Mouse (Mus musculus): ENCODE data around the gene Mrpl46. TPM values are rescaled to one million over a fixed set of nuclear protein-coding genes. Genes with fewer than 3 reads are reported as not detected.

Gene Mrpl46
- polyA plus RNA-seq (2014; fragmentation: Nextera tagmentation; extraction: Ambion mirVana), result 55.9 and 60.6 TPM in 2 replicates

DNA sequence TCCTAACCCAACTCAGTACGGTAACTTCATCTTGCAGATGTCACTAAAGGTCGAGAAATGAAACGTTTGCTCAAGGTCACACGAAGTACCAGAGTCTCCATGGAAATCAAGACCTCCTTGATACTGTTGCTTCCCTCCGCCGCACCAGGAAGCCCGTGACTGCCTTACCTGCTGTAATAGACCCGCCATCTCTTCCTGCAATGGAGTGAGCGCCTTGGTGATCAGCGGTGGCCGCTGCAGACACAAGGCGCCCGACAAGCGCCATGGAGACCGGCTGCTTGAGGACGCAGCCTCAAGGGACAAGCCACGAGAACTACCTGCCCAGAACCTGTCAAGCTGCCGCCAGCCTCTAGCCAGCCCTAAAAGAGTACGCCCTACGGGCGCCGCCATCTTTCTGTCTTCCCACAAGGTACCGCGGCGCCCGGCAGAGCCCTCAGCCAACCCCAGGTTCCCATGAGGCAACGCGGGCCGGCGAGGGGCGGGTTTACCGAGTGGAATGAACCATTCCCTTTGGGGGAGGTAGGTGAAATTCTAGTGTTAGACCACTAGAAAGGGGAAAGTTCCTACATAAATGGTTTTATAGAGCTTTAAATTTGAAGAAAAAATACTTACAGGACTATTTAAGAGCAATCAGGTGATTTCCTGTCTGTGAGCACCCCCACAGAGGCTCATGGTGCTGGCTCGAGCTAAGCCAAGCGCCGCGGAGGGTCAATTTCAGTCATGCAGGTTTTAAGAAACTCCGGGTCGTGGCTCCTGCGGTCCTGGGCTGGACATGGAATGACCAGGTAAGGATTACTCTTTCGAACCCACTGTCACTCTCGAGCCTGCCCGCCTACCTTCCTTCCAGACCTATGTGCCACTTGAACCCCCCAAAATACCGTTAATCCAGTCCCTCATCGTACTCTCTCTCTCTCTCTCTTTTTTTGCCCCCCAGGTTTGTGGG, at the start of gene Mrpl46, which contains the start of gene Mrps11:
Gene Mrpl46 (minus strand): TSS at position 893 of the 943 bp plus-strand sequence.
Gene Mrps11 (plus strand): TSS at position 481 of the 943 bp plus-strand sequence.
- under 1% methylated on average over 44 of the region's 44 CpGs for WGBS
- Histone ChIP-seq H3K4me1 (ENCODE audit: control insufficient read depth, insufficient read depth, low read length) (peaks cover 10% of the 10 kb centered on the region), H3K36me3 (ENCODE audit: control insufficient read depth, insufficient read depth, low read length) (peaks cover 37% of the 10 kb centered on the region), H3K9me3 (ENCODE audit: control insufficient read depth, low read length) (no peaks in the 10 kb centered on the region), H3K9ac (replicated peaks; ENCODE audit: low read length) (peak within 1 kb of the TSS; percentile 70), H3K27me3 (ENCODE audit: control insufficient read depth, insufficient read depth, low read length) (no peaks in the 10 kb centered on the region), H3K4me3 (replicated peaks; ENCODE audit: low read depth, low read length) (peak within 1 kb of the TSS; percentile 83), H3K4me2 (ENCODE audit: low read length) (peak within 1 kb of the TSS; percentile 71), H3K27ac (replicated peaks; ENCODE audit: low read depth, low read length) (peak within 1 kb of the TSS; percentile 60)
- DNase-seq (peak; percentile 96), ATAC-seq (ENCODE audit: low FRiP score, low TSS enrichment) (peak; percentile 97)

DNA sequence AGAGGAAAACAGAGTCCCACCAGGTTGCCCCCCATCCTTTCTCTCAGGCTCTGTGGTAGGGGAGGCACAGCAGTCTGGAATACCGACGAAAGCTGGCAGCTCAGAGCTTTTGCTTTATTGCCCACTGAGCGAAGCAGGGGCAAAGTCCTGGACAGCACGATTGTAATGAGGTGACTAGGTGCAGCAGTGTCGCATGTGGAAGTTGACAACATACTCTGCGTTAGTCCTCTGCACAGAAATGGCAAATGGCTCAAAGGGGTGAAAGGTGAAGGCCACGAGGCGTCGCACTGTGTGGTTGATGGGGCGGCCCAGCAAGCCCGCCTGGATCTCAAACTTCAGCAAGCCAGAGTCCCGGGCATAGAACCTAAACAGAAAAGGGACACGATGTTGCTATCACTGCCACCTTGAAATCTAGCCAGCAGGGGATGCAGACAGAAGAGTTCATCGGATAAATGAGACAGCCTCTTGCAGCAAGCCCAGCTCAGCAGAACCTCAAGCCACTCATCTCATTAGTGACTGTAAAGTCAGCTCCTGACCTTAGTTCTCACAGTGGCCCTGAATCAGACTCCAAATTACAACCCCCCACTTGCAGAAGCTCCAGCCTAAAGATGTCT, 44.5 kb upstream of the Mrpl46 start:
- H3K4me3 ChIP-seq (replicated peaks; ENCODE audit: low read depth, low read length), result no peak overlapping the region
- H3K9ac ChIP-seq (replicated peaks; ENCODE audit: low read length), result no peak overlapping the region
- DNase-seq (no peak), ATAC-seq (ENCODE audit: low FRiP score, low TSS enrichment) (no peak)
- 89% methylated on average over 14 of the region's 14 CpGs for WGBS
- H3K27ac ChIP-seq (replicated peaks; ENCODE audit: low read depth, low read length), result peak overlapping the region; percentile 68
- no peaks in the 10 kb centered on the region for H3K9me3 ChIP-seq (ENCODE audit: control insufficient read depth, low read length)
- peaks cover 36% of the 10 kb centered on the region for H3K36me3 ChIP-seq (ENCODE audit: control insufficient read depth, insufficient read depth, low read length)
- H3K4me2 ChIP-seq (ENCODE audit: low read length), result no peak overlapping the region
- H3K4me1 ChIP-seq (ENCODE audit: control insufficient read depth, insufficient read depth, low read length), result peaks cover 5% of the 10 kb centered on the region; the same call in 1 of the 2 replicates
- H3K27me3 ChIP-seq (ENCODE audit: control insufficient read depth, insufficient read depth, low read length), result no peaks in the 10 kb centered on the region

DNA sequence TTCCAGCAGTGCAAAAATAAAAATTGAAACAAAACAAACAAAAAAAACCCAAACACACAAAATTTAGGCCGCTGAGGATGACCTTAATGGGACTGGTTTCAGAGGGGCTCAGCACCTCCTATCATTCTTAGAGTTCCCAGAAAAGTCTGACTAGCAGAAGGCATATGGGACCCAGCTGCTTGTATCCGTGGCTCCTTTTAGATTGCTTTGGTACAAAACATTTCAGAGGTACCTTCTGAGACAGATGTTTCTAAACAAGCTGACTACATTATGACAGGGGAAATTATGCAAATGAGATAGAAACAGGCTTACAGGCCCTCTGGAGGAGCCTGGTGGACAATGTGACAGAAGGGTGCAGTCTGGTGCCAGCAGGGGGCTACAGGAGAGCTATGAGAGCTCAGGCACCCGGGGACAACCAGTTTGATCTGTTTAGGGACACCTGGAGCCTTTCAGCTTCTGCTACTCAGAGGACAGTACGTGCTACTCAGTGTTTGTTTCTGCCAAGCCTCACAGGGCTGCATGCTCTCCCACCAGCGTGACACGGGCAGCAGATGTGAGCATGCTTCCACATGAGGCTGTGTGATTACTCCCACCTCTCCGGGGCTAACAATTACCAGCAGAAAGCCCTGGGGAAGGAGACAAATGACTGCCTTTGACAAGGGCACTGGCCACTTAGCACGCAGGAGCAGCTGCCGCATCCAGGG, 43.5 kb upstream of the Mrpl46 start:
- DNase-seq, result peak; percentile 60
- H3K4me2 ChIP-seq (ENCODE audit: low read length), result no peak overlapping the region
- H3K9me3 ChIP-seq (ENCODE audit: control insufficient read depth, low read length), result no peaks in the 10 kb centered on the region
- H3K36me3 ChIP-seq (ENCODE audit: control insufficient read depth, insufficient read depth, low read length), result peaks cover 38% of the 10 kb centered on the region
- H3K27ac ChIP-seq (replicated peaks; ENCODE audit: low read depth, low read length), result peak overlapping the region; percentile 68
- no peak overlapping the region for H3K4me3 ChIP-seq (replicated peaks; ENCODE audit: low read depth, low read length)
- 43% methylated on average over 9 of the region's 9 CpGs for WGBS
- H3K9ac ChIP-seq (replicated peaks; ENCODE audit: low read length), result peak overlapping the region; percentile 14; the same call in 1 of the 2 replicates
- ATAC-seq (ENCODE audit: low FRiP score, low TSS enrichment), result peak; percentile 84
- H3K27me3 ChIP-seq (ENCODE audit: control insufficient read depth, insufficient read depth, low read length), result no peaks in the 10 kb centered on the region
- H3K4me1 ChIP-seq (ENCODE audit: control insufficient read depth, insufficient read depth, low read length), result peaks cover 5% of the 10 kb centered on the region; the same call in 1 of the 2 replicates

DNA sequence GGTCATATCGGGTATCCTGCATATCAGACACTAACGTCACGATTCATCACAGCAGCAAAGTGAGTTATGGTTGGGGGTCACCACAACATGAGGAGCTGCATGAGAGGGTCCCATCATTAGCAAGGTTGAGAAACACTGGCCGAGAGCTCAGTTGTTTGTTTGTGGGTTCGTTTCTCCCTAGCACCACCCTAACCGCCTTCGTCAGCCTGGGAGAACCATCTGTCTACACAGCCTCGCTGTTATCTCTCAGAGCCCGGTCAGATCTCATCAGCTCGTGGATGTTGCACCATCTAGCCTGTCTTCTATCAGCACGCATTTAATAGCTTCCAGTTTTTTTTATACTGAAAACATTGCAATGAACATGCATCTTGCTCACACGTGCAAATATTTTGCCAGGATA, 35.0 kb upstream of the Mrpl46 start:
- Histone ChIP-seq H3K27me3 (ENCODE audit: control insufficient read depth, insufficient read depth, low read length) (no peaks in the 10 kb centered on the region), H3K4me1 (ENCODE audit: control insufficient read depth, insufficient read depth, low read length) (0 out of 2 replicates have a peak, but pooled peaks cover 3% of the 10 kb centered on the region), H3K9me3 (ENCODE audit: control insufficient read depth, low read length) (no peaks in the 10 kb centered on the region), H3K36me3 (ENCODE audit: control insufficient read depth, insufficient read depth, low read length) (peaks cover 10% of the 10 kb centered on the region; the same call in 1 of the 2 replicates), H3K4me2 (ENCODE audit: low read length) (no peak overlapping the region), H3K4me3 (replicated peaks; ENCODE audit: low read depth, low read length) (no peak overlapping the region), H3K9ac (replicated peaks; ENCODE audit: low read length) (no peak overlapping the region), H3K27ac (replicated peaks; ENCODE audit: low read depth, low read length) (no peak overlapping the region)
- no peak for ATAC-seq (ENCODE audit: low FRiP score, low TSS enrichment)
- WGBS, result 90% methylated on average over 12 of the region's 12 CpGs
- DNase-seq, result no peak

GRCm38 (mm10) chr7:78814766-78815165, 31.4 kb upstream of the Mrpl46 start:
- 0 out of 2 replicates have a peak, but pooled peaks cover 3% of the 10 kb centered on the region for H3K4me1 ChIP-seq (ENCODE audit: control insufficient read depth, insufficient read depth, low read length)
- no peak overlapping the region for H3K4me3 ChIP-seq (replicated peaks; ENCODE audit: low read depth, low read length)
- no peak; the same call in 1 of the 2 replicates for ATAC-seq (ENCODE audit: low FRiP score, low TSS enrichment)
- DNase-seq, result peak; percentile 36
- no peak overlapping the region for H3K9ac ChIP-seq (replicated peaks; ENCODE audit: low read length)
- no peaks in the 10 kb centered on the region for H3K27me3 ChIP-seq (ENCODE audit: control insufficient read depth, insufficient read depth, low read length)
- no peaks in the 10 kb centered on the region for H3K36me3 ChIP-seq (ENCODE audit: control insufficient read depth, insufficient read depth, low read length)
- peak overlapping the region; percentile 26; the same call in 1 of the 2 replicates for H3K27ac ChIP-seq (replicated peaks; ENCODE audit: low read depth, low read length)
- H3K9me3 ChIP-seq (ENCODE audit: control insufficient read depth, low read length), result no peaks in the 10 kb centered on the region
- no peak overlapping the region for H3K4me2 ChIP-seq (ENCODE audit: low read length)

DNA sequence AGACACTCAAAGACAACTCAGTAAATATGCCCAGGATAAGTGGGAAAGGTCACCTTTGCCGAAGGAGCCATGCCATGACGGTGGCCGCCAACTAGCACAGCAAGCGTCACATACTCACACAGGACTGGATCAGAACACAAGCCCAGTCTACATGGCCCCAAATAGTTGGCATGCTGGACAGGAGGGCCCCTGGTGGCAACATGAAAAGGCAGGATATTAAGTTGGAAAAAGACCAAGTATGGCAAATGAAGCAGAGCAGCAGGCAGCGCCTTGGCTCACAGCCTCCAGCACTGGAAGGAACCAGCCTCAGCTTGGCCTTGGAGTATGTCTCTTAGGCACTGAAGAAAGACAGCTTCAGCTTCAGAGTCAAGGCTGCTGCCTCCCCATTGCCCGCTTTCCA, 30.5 kb upstream of the Mrpl46 start:
- DNase-seq (no peak), ATAC-seq (ENCODE audit: low FRiP score, low TSS enrichment) (no peak)
- Histone ChIP-seq H3K4me2 (ENCODE audit: low read length) (no peak overlapping the region), H3K36me3 (ENCODE audit: control insufficient read depth, insufficient read depth, low read length) (no peaks in the 10 kb centered on the region), H3K4me3 (replicated peaks; ENCODE audit: low read depth, low read length) (no peak overlapping the region), H3K27me3 (ENCODE audit: control insufficient read depth, insufficient read depth, low read length) (no peaks in the 10 kb centered on the region), H3K9ac (replicated peaks; ENCODE audit: low read length) (no peak overlapping the region), H3K4me1 (ENCODE audit: control insufficient read depth, insufficient read depth, low read length) (0 out of 2 replicates have a peak, but pooled peaks cover 3% of the 10 kb centered on the region), H3K27ac (replicated peaks; ENCODE audit: low read depth, low read length) (no peak overlapping the region), H3K9me3 (ENCODE audit: control insufficient read depth, low read length) (no peaks in the 10 kb centered on the region)
- WGBS, result 89% methylated on average over 6 of the region's 6 CpGs

DNA sequence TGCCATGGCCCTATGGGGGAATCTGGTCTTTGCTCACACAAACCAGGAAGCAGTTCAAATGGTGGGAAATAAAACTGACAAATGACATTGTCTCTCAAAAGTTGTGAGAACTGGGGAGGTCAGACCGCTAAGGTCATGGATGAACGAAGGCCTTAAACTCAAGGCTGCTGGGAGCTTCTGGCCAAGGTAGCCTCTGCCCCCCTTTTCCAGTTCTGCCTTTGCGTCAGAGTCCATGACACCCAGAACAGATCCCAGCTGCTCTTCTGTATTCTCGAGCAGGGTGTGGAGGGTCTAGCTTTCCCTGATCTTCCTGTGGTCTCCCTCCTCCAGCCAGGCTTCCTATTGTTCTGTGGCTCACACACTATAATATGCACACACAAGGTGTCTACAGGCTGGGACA, 23.9 kb upstream of the Mrpl46 start:
- 86% methylated on average over 4 of the region's 4 CpGs for WGBS

DNA sequence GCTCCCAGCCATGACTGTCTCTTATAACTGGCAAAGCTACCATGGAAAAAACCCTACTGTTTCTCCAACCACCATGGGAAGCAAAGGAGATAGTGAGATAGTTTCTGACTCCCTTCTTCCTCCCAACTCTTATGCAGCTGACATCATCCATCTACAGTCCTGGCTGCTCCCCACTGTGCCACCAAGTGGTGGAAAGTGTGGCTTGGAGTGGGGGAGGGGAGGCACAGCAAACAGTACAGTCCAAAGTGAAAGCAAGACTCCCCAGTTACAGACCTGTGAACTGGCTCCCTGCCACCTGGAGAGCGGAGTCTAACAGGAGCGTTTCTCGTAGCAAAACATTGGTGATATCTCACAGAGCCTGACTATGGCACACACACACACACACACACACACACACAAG, 20.5 kb upstream of the Mrpl46 start:
- ATAC-seq (ENCODE audit: low FRiP score, low TSS enrichment) (no peak), DNase-seq (no peak)
- Histone ChIP-seq H3K9ac (replicated peaks; ENCODE audit: low read length) (no peak overlapping the region), H3K9me3 (ENCODE audit: control insufficient read depth, low read length) (no peaks in the 10 kb centered on the region), H3K27me3 (ENCODE audit: control insufficient read depth, insufficient read depth, low read length) (no peaks in the 10 kb centered on the region), H3K4me2 (ENCODE audit: low read length) (no peak overlapping the region), H3K4me3 (replicated peaks; ENCODE audit: low read depth, low read length) (no peak overlapping the region), H3K4me1 (ENCODE audit: control insufficient read depth, insufficient read depth, low read length) (peaks cover under 1% of the 10 kb centered on the region; the same call in 1 of the 2 replicates), H3K36me3 (ENCODE audit: control insufficient read depth, insufficient read depth, low read length) (no peaks in the 10 kb centered on the region), H3K27ac (replicated peaks; ENCODE audit: low read depth, low read length) (no peak overlapping the region)
- WGBS, result 88% methylated on average over 3 of the region's 3 CpGs

More for the DNA sequence above, 23.9 kb upstream of the Mrpl46 start:
- Histone ChIP-seq H3K27me3 (ENCODE audit: control insufficient read depth, insufficient read depth, low read length) (no peaks in the 10 kb centered on the region), H3K4me2 (ENCODE audit: low read length) (no peak overlapping the region), H3K9me3 (ENCODE audit: control insufficient read depth, low read length) (no peaks in the 10 kb centered on the region), H3K9ac (replicated peaks; ENCODE audit: low read length) (no peak overlapping the region), H3K4me3 (replicated peaks; ENCODE audit: low read depth, low read length) (no peak overlapping the region), H3K36me3 (ENCODE audit: control insufficient read depth, insufficient read depth, low read length) (no peaks in the 10 kb centered on the region), H3K4me1 (ENCODE audit: control insufficient read depth, insufficient read depth, low read length) (no peaks in the 10 kb centered on the region), H3K27ac (replicated peaks; ENCODE audit: low read depth, low read length) (no peak overlapping the region)
- ATAC-seq (ENCODE audit: low FRiP score, low TSS enrichment), result no peak
- DNase-seq, result no peak

All from midbrain, embryonic 14.5 days (tissue).